Mouse (Mus musculus) kidney, postnatal 4 days (tissue): ENCODE results near the gene Gm49355.
"Not testable (repeated sequence)": the region's sequence is repeated elsewhere in the genome, so short reads cannot be mapped to it uniquely, and the experiment has no call there.

Experiments
- DNase-seq, 2 experiments: peaks; one replicate each; pipeline ENCODE4 v3.0.0; 2021; ENCODE audit warnings: mixed read lengths in 2 of 2

The Gm49355 gene

DNA sequence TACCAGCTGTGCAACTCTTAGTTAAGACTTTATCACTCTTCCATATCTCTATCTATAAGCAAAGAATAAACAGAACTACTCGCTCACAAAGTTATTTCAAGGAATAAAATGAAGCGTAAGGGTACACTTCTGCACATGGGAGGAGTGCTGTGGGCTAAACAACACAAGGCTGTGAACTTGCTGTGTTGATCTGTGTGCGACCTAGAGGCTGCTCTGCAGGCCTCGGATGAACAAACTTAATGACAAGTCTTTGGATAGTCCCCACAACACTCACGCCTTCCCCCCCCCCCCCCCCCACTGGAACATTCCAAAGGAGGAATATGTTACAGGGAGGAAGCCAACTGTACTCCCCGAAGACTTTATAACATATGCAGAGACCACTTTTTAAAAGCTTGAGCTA lies at the start of gene Gm49355:
TSS of gene Gm49355 (plus strand) at position 336 of the 400 bp plus-strand sequence.
- DNase-seq = no peak

DNA sequence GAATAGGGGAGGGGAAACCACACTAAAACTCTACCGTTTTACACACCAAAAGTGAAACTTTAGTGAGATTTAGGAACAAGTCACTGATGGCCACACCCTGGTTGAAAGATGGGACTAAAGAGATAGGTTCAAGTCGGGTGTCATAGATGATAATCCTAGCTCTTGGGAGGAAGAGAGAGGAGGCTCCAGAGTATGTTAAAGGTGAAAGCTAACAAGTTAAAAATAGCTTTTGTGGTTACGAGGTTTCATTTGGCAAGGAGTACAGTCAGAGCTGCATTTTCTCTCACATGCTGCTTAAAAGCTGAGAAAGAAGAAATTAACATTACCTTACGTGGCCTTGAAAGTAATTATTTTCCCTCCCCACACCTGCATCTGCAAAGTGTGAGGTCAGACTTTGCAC lies 40.0 kb upstream of the Gm49355 start:
- no peak for DNase-seq

DNA sequence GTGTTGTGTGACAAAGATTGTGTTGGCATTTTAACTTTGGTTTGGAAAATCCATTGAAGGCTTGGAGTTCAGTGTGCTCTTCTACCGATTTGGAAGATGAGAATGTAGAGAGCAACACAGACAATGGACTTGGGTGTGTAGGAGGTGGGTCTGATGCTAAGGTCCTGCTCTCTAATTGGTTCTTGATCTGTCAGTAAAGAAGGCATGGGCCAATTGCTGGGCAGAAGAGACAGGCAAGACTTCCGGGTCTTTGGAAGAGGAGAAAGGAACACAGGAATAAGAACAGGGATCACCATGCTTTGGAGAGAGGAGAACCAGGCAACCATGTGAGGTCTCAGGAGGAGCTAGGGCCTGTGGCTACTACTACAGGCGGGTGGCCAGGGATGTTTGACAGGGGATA lies 7.7 kb upstream of the Gm49355 start:
- DNase-seq = no peak

DNA sequence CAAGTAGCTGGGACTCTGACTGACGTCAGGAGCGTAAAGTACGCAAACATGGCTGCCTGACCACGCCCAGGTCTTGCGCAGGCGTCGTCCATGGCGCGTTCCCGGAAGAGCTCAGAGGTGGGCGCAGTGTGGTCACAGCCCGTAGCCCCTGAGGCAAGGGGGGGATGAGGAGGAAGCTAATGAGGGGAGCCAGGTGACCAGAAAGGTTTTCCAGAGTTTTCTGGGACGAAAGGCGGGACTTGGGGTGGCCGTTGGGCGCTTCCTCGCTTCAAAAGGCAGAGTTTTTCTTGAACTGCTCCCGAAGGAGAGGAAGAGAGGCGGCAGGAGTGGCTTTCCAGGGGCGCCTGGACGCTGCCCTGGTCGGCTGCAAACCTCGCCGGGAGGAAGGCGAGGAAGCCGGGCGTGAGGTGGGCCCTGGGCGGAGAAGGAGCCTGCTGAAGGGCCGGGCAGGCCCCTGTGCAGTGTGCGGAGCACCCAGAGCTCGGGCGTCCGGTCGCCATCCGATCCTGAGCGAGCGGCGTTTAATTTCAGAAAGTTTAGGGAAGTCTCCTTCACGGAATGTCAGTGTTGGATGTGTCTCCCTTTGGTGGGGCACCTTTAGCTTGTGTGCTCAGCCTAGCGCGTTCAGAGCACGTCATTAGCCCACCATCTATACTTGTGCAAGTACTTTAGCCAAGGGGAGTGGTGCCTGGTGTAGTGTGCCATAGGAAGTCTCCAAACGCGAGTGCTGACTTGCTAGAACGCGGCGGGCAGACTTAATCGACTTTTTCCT lies 551 bp downstream of the Gm49355 start, which contains the start of gene 3830406C13Rik:
TSS of gene 3830406C13Rik (plus strand) at position 33 of the 772 bp plus-strand sequence.
- DNase-seq = peak; percentile 90 to 95

DNA sequence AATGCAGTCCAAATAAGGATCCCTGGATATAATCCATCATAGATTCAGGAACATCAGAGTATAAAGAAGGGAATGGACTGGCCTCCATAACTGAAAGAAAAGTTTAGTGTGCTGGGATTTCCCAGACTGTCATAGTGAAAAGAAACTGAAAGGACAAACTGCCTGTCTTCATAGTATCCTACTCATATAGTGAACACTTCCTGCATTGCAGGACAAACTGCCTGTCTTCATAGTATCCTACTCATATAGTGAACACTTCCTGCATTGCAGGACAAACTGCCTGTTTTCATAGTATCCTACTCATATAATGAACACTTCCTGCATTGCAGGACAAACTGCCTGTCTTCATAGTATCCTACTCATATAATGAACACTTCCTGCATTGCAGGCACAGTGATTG lies 6.0 kb downstream of the Gm49355 start:
- not testable (repeated sequence) for DNase-seq

DNA sequence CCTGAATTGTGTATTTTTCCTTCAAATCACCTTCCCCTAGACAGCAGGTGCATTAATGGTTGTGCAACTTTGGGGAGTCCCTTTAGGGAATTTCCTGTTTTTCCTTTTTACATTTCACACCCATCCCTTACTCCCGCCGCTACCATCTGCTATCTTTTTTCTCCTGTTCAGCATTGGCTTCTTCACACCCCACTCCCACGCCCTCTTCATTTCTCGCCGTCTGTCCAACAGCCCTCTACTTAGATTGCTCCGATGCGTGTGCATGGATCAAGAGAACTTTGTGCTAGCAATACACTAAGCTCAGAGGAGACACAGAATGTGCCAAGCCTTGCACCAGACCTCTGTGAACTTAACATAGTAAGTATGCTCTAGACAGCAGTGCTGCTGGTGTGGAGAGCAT lies 12.6 kb downstream of the Gm49355 start:
- no peak for DNase-seq

DNA sequence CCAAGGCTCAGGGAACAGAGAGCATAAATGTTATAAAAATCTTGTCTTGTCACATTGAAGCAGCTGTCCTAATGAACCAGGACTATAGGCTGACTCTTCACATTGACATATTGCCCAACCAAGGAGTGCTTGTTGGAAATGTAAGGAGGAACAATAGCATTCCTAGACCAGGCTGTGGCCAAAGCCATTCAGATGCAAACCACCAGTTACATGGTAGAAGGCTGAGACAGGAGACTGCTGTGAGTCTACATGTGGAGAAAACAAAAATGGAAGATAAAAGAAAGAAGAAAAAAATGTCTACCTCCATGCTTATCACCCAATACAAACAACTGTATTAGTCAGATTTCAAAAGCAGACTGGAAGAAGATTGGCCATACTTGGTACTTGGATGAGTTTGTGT lies 15.4 kb downstream of the Gm49355 start:
- no peak for DNase-seq

DNA sequence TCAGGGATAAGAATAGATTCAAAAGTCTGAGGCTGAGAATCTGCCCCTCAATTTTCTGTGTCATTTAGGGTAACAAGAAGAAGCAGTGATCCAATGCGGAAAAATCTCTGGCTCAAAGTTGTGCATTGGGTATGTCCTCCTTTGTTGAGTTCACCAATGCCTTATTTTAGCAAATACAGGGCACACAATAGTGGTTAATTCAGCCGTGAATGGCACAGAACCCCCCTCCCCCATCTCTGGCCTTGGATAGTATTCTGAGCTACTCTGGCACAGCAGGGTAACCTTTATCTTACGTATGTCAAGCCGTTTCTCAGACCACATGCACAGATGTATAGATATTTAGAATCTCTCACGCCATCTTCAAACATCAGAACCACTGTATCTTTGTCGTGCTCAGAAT lies 15.9 kb downstream of the Gm49355 start:
- DNase-seq = no peak

DNA sequence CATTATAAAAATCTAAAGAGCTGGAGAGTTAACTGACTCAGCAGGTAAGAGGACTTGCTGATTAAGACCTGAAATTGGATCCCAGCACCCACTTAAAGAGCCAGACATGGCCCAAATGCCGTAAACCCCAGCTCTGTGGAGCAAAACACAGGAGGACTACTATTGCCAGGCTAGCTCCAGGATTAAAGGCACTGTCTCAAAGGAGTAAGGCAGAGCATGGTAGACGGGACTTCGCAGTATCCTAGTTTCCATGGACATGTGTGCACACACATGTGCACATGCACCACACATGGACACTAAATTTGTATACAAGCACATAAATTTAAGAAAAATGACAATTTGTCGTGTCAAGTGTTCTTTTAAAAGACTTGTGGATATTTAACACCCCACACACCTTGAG lies 16.5 kb downstream of the Gm49355 start:
- DNase-seq = no peak

DNA sequence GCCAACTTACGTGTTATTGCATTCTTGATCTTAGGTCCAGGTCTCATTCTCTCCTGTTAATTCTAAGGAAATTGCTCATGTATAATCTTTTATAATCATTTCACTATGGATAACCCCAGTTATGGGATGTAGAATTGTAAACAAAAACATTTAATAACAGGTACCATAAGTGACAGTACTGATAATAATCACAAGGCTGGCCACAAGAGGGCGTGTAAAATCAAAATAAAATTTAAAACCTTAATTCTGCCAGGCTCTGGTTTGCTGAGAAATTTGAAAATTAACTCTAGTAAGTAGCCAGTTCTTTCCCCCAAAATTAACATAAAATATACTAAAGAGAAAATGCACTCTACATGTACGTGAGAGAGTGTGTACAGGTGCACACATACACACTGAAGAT lies 16.9 kb downstream of the Gm49355 start:
- peak; percentile 8 to 13 for DNase-seq

DNA sequence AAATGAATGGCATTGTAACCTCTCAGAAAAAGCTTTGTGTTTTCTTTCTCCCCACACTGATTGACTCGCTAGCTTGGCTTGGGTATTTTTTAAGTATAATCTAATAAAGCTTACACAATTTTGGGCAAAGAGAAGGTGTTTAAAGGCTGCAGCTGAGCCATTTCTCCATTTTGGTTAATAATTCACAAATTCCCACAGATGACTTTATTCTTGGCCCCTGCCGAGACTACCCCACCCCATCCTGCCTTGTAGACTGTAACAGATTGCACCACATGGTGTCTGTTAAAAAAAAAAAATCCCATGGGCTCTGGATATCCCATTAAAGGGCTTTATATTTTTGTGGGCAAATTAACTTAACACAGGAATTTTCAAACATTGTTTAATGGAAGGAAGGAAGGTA lies 19.3 kb downstream of the Gm49355 start:
- no peak for DNase-seq

DNA sequence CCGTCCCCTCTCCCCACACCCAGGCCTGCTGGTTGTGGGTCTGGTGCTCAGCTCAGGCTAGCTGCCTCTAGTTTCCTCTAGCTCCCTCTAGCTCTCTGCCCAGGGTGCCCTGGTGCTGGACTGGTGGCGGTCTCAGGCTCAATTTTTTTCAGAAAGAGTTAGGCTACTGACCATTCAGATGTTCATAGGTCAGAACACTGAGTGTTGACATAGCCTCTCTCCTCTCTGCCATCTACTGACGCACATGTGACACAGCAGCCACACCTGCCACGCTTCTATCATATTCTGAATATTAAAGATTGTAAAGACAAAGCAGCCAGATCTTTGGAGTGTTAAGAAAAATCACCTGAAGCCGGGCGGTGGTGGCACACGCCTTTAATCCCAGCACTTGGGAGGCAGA lies 49.8 kb downstream of the Gm49355 start:
- DNase-seq = no peak

DNA sequence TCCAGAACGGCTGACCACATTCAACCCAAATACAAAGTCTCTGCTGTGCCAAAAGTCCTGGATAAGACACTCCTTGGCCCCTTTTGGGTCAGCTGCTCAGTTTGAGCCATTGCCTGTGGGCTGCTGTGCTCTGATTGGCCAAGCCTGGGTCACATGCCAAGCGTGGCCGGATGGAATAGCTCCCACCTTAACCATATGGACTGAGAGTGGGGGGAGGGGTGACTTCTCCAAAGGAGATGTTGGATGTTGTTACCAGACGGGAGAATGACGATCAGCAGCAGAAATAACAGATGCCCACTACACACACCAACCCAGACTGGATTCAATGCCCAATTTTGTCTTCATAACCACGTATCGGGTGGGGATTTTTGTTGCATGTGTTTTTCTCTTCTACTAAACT lies 51.1 kb downstream of the Gm49355 start:
- no peak for DNase-seq

DNA sequence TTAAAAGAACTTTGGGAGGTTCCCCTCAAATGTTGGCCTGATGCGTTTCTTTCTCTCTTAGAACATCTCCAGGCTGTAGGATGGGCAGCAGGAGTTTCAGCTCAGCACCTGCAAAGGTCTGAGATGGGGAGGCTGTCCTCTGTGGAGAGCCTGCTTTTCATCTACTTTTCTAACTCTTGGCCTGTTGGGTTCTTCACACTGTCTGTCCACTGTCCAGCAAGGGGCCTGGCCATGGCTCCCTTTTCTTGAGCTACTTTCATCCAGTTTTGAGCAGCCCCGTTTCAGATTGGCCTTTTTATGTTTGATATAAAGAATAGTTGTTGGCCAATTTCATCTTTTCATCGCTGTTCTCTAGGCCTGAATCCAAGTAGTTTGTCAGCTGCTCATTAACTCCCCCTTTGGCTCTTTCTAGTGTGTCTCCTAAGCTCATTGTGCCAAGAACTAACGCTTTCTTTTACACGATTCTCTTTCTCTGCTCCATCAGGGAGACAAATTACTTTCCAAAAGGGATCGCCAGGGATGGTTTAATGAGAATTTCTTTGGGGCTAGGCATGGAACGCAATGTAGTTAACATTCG lies 53.7 kb downstream of the Gm49355 start:
- no peak for DNase-seq

DNA sequence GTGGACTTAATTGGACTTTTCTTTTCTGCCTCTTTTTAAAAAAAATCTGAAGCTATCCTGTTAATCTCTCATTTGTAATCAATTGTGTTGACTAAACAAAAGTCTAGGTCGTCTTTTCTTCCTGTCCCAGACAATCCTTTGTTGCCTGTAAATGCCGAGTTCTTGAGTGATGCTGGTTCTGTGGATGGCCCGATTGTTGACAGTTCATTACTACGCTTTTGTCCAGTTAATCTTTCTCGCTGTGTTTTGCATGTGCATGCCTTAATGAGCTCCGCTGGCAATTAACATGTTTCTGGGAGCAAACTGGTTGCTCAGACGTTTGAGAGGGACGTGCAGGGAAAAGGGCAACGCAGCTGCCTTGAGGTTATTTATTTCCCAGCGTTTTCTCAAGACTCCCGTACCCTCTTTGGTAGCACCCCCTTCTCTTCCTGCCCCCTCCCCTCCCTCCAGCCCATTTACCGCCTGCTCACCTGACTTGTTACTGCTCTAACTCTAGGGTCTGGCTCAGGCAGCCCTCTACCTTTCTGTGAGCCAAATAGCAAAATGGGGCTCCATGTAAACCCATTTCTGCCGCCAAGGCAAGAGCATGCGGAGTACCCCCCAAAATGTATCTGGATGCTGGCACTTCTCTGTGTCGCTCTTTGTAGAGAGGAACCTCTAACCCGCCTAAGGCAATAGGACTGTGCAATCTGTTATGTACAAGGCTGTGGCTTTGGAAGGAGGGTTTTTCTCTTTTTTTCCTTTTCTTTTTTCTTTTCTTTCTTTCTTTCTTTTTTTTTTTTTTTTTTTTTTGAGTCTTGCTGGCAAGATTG lies 54.4 kb downstream of the Gm49355 start:
- no peak for DNase-seq

DNA sequence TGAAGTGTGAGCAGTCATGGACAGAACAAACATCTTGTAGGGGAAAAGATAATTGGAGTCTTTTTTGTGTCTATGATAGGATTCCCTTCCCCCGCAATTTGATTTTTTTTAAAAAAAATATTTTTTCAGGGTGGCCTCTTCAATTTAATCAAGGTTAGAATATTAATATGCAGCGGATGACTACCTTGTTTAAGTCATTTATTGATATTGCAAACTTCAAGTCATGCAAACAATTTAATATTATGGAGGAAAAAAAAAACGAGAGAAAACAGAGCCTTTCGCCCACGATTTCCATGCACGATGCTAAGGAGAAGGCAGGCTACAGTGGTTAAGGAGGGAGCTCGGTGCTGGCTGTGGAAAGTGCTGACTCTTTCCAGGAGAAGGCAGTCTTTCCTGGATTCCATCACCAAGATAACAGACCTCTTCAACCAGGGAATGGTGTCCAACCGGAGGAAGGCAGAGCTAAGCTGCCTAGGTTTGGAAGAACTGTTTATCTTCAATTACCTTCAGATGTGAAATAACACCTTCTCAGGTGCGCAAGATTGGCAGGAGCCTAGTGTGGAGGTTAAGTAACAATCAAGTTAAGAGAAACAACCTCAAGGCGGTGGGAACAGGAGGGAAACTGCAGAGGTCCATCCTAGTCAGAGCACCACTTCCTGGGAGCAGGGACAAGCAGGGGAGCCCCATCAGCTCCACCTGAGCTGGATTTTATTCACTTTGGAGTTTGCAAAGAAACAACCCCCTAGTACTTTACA lies 55.2 kb downstream of the Gm49355 start:
- DNase-seq = no peak

DNA sequence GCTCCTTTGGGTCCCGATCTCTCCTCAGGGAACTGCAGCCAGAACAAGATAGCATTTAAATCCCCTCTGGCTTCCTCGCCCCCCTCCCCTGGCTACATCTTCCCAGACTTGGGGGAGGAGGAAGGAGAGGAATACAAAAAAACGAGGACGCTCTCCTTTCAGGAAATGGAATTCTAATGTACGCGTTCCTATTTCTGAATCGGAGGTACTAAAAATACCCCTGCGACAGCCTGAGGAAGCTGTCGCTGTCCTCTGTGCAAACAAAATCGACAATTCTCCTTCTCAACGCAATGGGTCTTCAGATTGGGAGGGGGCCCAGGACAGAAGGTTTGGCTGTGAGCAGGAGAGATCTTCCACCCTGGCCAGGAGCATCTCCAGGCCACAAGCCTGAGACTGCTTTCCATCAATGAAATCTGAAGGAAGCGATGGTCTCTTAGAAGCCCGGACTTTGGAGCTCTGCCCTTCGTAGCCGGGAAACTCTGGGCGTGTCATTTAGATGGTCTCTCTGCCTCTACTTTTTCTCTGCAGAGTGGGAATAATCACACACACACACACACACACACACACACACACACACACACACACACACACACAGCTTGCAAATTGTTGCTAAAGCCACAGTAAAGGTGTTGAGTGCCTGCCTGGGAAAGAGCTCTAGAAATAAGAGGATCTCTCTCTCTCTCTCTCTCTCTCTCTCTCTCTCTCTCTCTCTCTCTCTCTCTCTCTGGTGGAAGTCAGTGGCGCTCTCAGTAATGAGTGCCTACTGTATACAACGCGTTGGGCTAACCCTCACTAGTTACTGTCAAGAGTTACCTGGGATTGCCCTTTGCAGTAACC lies 56.7 kb downstream of the Gm49355 start:
- DNase-seq = peak in 1 of 2 experiments; percentile 7

DNA sequence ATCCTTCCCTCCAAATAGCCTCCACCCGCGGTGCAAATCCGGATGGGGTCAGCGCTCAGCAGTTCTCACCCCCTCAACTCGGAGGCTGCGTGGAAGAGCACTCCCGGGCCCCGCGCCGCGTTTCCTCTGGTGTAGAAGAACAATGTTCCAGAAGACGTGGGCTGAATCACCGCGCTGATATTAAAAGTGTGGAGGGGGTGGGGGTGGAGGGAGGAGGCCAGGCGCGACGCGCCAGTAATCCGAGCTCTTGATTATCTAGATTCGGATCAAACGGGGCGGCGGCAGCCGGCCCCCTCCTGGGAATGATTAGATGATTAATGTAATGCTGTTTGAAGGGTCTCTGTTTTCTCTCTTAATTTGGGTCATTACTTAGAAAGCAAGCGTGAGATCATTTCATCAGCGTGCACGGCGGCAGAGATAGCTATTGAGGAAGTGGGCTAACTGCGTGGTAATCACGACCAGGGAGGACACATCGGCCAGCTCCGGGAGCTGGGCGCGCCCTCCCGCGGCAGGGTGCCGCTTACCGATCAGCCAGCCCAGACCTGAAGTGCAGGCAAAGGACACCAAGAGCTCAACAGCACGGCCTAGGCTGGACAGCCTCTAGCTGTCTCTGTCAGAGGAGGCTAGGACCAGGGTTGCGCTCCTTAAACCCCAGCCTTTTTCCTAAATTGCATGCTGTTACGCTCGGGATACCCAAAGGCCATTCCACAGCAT lies 57.5 kb downstream of the Gm49355 start:
- DNase-seq = peak in 1 of 2 experiments; percentile 33

DNA sequence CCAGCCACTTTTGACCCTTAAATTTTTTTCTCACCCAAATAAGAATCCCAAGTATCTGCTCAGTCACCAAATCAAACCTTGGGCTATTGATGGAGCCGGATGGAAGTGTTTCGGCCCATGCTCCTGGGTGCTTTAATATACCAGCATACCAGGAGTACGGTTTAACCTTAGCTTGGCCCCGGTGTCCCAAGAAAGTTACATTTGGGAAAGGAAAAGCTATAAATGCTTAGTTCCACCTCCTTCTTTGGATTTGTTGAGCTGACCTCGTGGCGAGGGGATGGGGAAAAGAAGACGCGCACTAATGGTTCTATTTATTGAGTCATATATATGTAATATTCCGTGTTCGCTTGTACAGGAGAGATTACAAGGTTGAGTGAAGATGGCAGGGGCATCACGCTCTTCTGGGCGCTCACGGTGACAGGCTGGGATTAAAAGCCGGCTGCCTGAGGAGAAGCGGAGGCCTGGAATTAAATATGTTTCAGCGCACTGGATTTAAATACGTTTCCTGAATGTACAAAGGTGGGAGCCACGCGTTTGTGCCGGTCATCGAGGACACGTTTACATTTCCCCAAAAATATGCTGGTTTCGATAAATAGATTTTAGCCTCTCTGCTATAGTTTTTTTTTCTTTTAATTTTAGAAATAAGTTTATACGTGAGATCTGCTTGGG lies 58.1 kb downstream of the Gm49355 start:
- peak in 1 of 2 experiments; percentile 4 for DNase-seq

DNA sequence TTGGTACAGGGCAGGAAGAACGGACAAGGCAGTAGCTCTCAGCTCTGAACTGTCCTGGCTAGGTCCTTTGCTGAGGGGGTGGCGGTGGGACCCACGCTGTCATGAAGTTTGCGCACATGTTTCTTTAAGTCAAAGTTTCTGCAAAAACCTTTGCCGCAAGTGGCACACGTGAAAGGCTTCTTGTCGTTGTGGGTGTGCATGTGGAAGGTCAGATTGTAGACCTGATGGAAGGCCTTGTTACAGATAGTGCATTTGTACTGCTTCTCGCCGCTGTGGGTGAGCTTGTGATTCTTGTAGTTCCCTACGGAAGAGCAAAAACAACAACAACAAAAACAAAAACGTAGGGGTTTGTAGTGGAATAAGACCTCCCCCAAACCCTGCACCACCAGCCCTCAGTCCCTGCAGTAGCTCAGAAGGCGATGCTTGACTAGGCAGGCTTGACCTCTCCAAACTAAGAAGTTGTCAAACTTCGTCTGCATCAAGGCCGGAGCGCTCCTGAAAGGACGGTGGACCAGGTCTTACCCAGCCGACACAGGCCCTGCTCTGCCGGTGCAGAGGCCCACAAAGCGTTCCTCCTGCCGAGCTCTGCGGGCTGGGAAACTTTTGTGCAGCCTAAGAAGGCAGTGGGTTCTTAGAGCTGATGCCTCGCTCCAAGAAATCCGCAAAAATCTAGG lies 58.8 kb downstream of the Gm49355 start:
- DNase-seq = peak in 1 of 2 experiments; percentile 17
